Mouse (Mus musculus) embryo, embryonic 10.5 days (tissue): Measurements from ENCODE around the gene Gstp3.
"Not testable (repeated sequence)": the region's sequence is repeated elsewhere in the genome, so short reads cannot be mapped to it uniquely, and the experiment has no call there.

Source experiments
- DNase-seq: peaks from one replicate; pipeline ENCODE4 v3.0.0-alpha.2; 2015; ENCODE audit warnings: low spot score

Gstp3 gene

DNA sequence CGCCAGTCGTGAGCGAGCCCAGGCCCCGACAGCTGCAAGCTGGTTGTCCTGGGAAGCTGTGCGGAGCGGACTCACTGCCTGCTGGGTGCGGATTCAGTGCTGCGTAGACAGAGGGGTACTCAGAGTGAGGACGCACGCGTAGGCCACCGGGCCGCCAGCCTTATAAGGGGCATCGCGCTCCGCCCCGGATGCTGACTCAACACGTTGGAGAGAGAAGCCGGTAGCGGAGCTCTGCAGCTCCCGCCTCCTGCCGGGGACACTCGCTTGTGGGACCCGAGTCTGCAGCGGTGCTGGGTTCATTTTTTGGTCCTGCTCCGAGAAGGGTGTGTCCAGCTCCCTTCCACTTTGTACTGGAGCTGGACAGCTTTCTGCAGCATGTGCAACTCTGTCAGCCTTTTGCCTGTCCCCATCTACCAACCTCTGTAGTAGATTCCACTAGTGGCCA, 21.6 kb downstream of the Gstp3 start, which contains the start of gene Gstp1:
TSS of gene Gstp1 (minus strand) at position 198 of the 445 bp plus-strand sequence.
- peak; percentile 91 for DNase-seq

DNA sequence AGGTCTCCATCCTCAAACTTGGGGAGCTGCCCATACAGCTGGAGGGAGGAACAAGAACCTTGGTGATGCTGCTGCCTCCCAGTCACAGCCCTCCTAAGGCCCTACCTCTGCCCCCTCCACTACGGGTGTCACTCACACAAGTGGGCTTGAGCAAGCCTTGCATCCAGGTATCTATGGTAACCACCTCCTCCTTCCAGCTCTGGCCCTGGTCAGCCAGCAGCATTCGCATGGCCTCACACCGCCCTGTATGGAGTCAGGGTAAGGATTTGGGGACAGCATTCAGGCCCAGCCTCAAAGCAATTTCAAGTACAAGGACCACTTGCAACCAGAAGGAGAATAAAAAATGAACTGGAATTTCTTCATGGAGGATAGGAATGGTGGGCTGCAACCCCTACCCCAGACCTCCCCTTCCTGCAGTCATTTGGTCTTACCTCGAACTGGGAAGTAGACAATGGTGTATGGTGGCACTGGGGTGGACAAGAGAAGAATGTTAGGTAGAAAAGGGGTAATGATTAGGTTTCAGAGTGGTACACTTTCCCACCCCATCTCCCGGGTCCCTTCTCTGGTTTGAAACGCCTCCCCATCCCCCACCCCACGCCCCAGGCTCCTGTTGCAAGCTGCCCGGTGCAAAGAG, 22.1 kb downstream of the Gstp3 start:
- DNase-seq, result not testable (repeated sequence)

DNA sequence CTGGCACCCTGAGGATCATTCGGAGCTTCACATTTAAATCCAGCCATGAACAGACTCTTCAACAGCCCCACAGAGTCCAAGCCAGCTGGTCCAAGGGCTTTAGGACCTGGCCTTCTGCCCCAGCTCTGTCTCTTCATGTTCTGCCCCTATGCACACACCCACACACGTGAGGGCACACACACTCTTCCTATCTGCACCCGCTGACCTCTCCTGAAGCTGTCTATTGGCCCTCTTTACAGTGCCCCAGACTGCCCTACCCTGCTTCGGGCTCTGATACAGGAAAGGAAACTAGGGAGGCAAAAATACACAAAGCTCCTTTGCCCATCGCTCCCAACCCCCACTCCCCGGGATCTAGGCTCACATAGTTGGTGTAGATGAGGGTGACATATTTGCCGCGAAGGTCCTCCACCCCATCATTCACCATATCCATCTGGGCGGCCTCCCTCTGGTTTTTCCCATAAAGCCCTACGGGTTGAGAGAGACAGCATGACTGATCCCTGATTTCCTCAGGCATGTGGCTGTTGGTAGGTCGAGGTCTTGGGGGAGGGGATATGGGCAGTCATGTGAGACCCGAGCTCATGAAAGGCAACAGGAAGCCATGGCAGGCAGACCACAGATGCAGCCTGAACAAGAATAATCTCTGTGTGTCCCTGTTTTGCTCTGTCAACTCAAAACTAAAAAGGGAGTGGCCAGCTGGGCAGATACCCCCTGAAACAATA, 22.9 kb downstream of the Gstp3 start:
- no peak for DNase-seq

GRCm38 (mm10) chr19:4033742-4034141, 25.6 kb downstream of the Gstp3 start:
- DNase-seq, result no peak

DNA sequence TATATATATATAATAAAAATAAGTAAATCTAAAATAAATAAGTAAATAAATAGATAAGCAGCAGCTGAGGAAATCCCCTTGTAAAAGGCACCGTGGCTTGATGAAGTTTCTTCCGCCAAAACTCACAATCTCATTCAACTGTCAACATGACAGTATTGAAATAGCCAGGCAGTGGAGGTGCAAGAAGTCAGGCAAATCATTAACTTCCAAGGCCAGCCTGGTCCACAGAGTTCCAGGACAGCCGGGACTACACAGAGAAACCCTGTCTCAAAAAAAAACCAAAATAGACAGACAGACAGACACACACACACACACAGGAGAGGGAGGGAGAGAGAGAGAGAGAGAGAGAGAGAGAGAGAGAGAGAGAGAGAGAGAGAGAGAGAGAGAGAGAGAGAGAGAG, 26.1 kb downstream of the Gstp3 start:
- no peak for DNase-seq

DNA sequence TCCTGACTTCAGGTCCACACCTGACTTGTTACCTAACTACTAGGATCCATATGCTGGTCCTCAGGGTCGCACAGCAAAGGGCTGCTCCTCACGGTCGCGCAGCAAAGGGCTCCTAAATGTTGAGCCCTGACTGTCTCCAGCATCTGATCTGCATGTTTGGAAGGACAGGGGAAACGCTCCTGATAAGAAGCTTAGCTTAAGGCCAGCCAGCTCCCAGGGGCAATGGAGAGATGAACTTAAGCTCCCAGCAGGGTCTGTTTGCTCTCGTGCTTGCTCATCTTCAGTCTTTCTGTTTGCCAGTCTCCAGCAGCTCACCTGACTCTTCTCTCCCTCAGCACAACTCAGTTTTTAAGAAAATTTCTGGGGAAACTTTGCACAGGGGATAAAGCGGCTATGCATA, 26.7 kb downstream of the Gstp3 start:
- no peak for DNase-seq

GRCm38 (mm10) chr19:4027576-4027975, 31.8 kb downstream of the Gstp3 start:
- DNase-seq, result no peak

GRCm38 (mm10) chr19:4023185-4023584, 36.2 kb downstream of the Gstp3 start:
- no peak for DNase-seq

GRCm38 (mm10) chr19:4018743-4019583, 40.4 kb downstream of the Gstp3 start:
- peak; percentile 87 for DNase-seq

DNA sequence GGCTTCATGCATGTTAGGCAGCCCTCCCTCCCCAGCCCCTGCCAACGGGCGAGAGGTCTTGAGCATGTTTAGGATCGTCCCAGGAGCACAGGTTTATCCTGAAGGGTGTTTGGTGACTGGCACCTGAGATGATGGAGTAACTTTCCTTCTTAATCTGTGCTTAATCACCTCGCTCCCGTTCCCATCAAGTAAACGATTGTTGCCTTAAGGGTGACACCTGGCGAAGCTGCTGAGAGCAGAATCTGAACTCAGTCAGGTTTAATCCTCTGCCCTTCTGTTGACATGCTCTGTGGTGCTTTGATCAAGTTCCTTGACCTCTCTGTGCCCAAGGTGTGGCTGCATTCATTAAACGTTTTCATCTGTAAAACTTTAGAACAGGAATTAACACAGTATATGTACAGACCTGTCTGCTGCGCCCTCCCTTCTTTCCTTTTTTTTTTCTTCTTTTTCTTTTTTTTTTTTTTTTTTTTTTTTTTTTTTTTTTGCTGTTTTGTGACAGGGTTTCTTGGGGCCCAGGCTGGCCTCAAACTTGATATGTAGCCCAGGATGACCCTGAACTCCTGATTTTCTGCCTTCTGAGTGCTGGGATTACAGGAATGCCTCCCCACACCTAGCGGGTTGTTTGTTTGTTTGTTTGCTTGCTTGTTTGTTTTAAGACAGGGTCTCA, 41.3 kb downstream of the Gstp3 start:
- DNase-seq, result no peak

DNA sequence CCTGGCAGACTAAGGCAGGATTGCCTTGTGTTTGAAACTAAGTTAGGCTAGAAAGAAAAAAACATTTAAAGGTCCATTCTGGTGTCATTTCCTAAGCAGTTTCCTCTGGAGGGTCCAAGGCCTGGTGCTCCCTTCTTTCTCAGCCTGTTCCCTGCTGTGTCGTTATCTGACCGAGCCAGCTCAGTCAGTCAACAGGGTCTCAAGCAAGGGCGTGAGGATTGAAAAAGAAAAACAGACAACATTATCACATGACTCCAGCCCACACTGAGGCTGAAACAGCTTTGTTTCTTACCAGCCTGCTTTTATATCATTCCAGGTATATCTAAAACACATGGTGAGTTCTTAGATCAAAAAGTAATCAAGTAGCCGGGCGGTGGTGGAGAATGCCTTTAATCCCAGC, 43.7 kb downstream of the Gstp3 start:
- no peak for DNase-seq

GRCm38 (mm10) chr19:4014802-4015201, 44.6 kb downstream of the Gstp3 start:
- no peak for DNase-seq

- no peak for DNase-seq
Measured at GRCm38 (mm10) chr19:4013066-4013465, 46.3 kb downstream of the Gstp3 start.

DNA sequence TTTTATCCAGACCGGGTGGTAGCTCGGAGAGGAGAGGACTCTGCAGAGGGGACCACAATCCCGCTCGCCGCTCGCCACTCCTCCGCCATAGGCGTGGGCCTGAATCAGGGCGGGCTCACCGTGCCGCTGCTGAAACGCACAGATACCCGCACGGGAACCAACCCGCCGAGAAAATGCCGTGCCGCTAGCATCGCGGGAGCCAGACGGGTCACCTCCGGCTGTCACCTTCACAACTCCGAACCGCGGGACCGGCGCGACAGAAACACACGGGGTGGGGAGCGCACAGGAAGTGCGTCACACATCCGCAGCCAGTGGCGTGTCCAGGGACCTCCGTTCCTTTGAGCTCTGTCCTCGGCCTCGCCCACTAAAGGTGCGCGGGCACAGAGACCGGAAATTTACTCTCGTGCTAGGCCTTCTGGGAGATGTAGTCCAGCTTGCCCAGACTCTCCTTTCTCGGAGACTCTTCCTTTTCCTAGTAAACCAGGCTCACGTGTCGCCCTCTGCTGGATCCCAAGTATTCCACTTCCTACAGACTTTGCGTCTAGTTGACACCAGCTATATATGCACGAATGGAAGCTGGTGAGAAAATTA, 46.8 kb downstream of the Gstp3 start, which contains the start of gene Ndufv1:
TSS of gene Ndufv1 (minus strand) at position 375 of the 591 bp plus-strand sequence.
- DNase-seq, result peak; percentile 100

- no peak for DNase-seq
Measured at GRCm38 (mm10) chr19:4011086-4011485, 48.3 kb downstream of the Gstp3 start.
